Mouse (Mus musculus): ENCODE results near the gene Pik3r5.

DNA sequence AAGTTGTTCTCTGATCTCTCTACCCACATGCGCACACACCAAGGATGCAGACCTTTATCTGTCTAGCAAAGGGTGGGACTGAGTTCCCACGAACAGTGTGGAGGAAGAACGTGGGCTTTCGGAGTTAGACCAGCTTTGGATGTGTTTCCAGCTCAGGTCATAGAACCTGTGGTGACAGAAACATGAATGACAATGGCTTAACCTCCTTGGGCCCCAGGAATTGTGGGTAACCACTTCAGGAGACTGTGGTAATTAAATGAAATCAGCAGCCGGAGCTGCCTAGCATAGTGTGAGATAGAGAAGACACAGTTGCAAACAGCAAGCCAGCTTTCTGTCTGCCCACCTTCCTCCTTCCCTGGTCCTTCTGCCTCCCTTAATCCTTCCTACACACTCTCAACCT, 32.3 kb downstream of the Pik3r5 start:
- TF ChIP-seq ZNF384 (IDR thresholded peaks at IDR 0.05; ENCODE audit: low read depth, low read length) (no peak), CHD2 (IDR thresholded peaks at IDR 0.05; ENCODE audit: low read depth, low read length) (no peak), HCFC1 (IDR thresholded peaks at IDR 0.05; ENCODE audit: borderline replicate concordance, insufficient read depth, low read length) (no peak)
